Mouse (Mus musculus): ENCODE measurements around the gene Bbs7. TPM values are rescaled to one million over a fixed set of nuclear protein-coding genes. Genes with fewer than 3 reads are reported as not detected.

Gene Bbs7
- polyA plus RNA-seq, 1 experiment from 2014 or later, result 9.7 TPM

- Histone ChIP-seq H3K9me3 (ENCODE audit: control insufficient read depth, low read length) (no peaks in the 10 kb centered on the region), H3K4me3 (ENCODE audit: control insufficient read depth in 1 of 2, insufficient read depth in 1 of 2, low read depth in 1 of 2, low read length in 2 of 2) (peak overlapping the region; percentile 79 to 82), H3K27me3 (ENCODE audit: control insufficient read depth, insufficient read depth, low read length) (no peaks in the 10 kb centered on the region), H3K27ac (replicated peaks in 1 of 2; ENCODE audit: control insufficient read depth in 1 of 2, insufficient read depth in 1 of 2, low read depth in 2 of 2, low read length in 2 of 2) (no peak overlapping the region), H3K9ac (ENCODE audit: low read length) (peak overlapping the region; percentile 82), H3K4me2 (ENCODE audit: low read length) (peak overlapping the region; percentile 82), H3K4me1 (ENCODE audit: control insufficient read depth in 2 of 2, insufficient read depth in 2 of 2, low read length in 2 of 2) (0 out of 4 replicates have a peak, but pooled peaks cover 0 to 3% of the 10 kb centered on the region in 2 experiments), H3K36me3 (ENCODE audit: control insufficient read depth, insufficient read depth, low read length) (peaks cover 32% of the 10 kb centered on the region)
- ATAC-seq (ENCODE audit: insufficient number of reproducible peaks, insufficient read depth, low FRiP score, low read depth), result no peak
- 15% methylated on average over 12 of the region's 12 CpGs for WGBS
Measured at GRCm38 (mm10) chr3:36551851-36552384, 61.4 kb downstream of the Bbs7 start.

GRCm38 (mm10) chr3:36551343-36551742, 61.9 kb downstream of the Bbs7 start:
- H3K27ac ChIP-seq (replicated peaks in 1 of 2; ENCODE audit: control insufficient read depth in 1 of 2, insufficient read depth in 1 of 2, low read depth in 2 of 2, low read length in 2 of 2), result no peak overlapping the region
- no peak for ATAC-seq (ENCODE audit: insufficient number of reproducible peaks, insufficient read depth, low FRiP score, low read depth)
- H3K4me2 ChIP-seq (ENCODE audit: low read length), result peak overlapping the region; percentile 82
- H3K9ac ChIP-seq (ENCODE audit: low read length), result no peak overlapping the region
- 48% methylated on average over 9 of the region's 9 CpGs for WGBS
- 0 out of 4 replicates have a peak, but pooled peaks cover 0 to 3% of the 10 kb centered on the region in 2 experiments for H3K4me1 ChIP-seq (ENCODE audit: control insufficient read depth in 2 of 2, insufficient read depth in 2 of 2, low read length in 2 of 2)
- H3K4me3 ChIP-seq (ENCODE audit: control insufficient read depth in 1 of 2, insufficient read depth in 1 of 2, low read depth in 1 of 2, low read length in 2 of 2), result no peak overlapping the region
- no peaks in the 10 kb centered on the region for H3K9me3 ChIP-seq (ENCODE audit: control insufficient read depth, low read length)
- H3K36me3 ChIP-seq (ENCODE audit: control insufficient read depth, insufficient read depth, low read length), result peaks cover 26% of the 10 kb centered on the region
- no peaks in the 10 kb centered on the region for H3K27me3 ChIP-seq (ENCODE audit: control insufficient read depth, insufficient read depth, low read length)

GRCm38 (mm10) chr3:36544961-36545360, 68.3 kb downstream of the Bbs7 start:
- Histone ChIP-seq H3K9ac (ENCODE audit: low read length) (no peak overlapping the region), H3K27me3 (ENCODE audit: control insufficient read depth, insufficient read depth, low read length) (no peaks in the 10 kb centered on the region), H3K4me2 (ENCODE audit: low read length) (no peak overlapping the region), H3K4me1 (ENCODE audit: control insufficient read depth in 2 of 2, insufficient read depth in 2 of 2, low read length in 2 of 2) (no peaks in the 10 kb centered on the region), H3K4me3 (ENCODE audit: control insufficient read depth in 1 of 2, insufficient read depth in 1 of 2, low read depth in 1 of 2, low read length in 2 of 2) (no peak overlapping the region), H3K27ac (replicated peaks in 1 of 2; ENCODE audit: control insufficient read depth in 1 of 2, insufficient read depth in 1 of 2, low read depth in 2 of 2, low read length in 2 of 2) (no peak overlapping the region), H3K36me3 (ENCODE audit: control insufficient read depth, insufficient read depth, low read length) (no peaks in the 10 kb centered on the region), H3K9me3 (ENCODE audit: control insufficient read depth, low read length) (no peaks in the 10 kb centered on the region)
- WGBS, result 71% methylated on average over 3 of the region's 3 CpGs
- ATAC-seq (ENCODE audit: insufficient number of reproducible peaks, insufficient read depth, low FRiP score, low read depth), result no peak

DNA sequence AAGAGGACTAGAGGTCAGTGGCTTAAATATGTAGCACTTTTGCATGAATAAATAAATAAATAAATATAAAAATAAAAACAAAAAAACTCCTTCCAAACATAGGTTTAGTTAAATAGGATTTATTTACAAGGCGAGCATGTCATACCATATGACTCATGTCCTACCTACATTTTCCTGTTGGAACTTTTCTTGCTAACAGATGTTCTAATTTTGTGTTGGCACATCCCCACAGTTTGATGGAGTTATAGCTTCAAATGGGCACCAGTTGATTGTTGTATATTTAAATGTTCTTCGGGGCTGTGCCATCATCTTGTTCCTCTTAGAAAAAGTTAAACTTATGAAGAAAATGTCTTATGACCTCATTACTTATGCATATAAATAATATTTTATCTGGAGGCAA, 71.9 kb downstream of the Bbs7 start:
- no peaks in the 10 kb centered on the region for H3K36me3 ChIP-seq (ENCODE audit: control insufficient read depth, insufficient read depth, low read length)
- H3K4me1 ChIP-seq (ENCODE audit: control insufficient read depth in 2 of 2, insufficient read depth in 2 of 2, low read length in 2 of 2), result no peaks in the 10 kb centered on the region
- no peaks in the 10 kb centered on the region for H3K9me3 ChIP-seq (ENCODE audit: control insufficient read depth, low read length)
- H3K4me3 ChIP-seq (ENCODE audit: control insufficient read depth in 1 of 2, insufficient read depth in 1 of 2, low read depth in 1 of 2, low read length in 2 of 2), result no peak overlapping the region
- no peak overlapping the region for H3K9ac ChIP-seq (ENCODE audit: low read length)
- WGBS, result 75% methylated on average over 2 of the region's 2 CpGs
- ATAC-seq (ENCODE audit: insufficient number of reproducible peaks, insufficient read depth, low FRiP score, low read depth), result no peak
- H3K4me2 ChIP-seq (ENCODE audit: low read length), result no peak overlapping the region
- no peaks in the 10 kb centered on the region for H3K27me3 ChIP-seq (ENCODE audit: control insufficient read depth, insufficient read depth, low read length)
- no peak overlapping the region for H3K27ac ChIP-seq (replicated peaks in 1 of 2; ENCODE audit: control insufficient read depth in 1 of 2, insufficient read depth in 1 of 2, low read depth in 2 of 2, low read length in 2 of 2)

GRCm38 (mm10) chr3:36540756-36541155, 72.5 kb downstream of the Bbs7 start:
- no peak overlapping the region for H3K27ac ChIP-seq (replicated peaks in 1 of 2; ENCODE audit: control insufficient read depth in 1 of 2, insufficient read depth in 1 of 2, low read depth in 2 of 2, low read length in 2 of 2)
- WGBS, result 47% methylated on average over 2 of the region's 2 CpGs
- no peak for ATAC-seq (ENCODE audit: insufficient number of reproducible peaks, insufficient read depth, low FRiP score, low read depth)

GRCm38 (mm10) chr3:36537701-36538470, 75.4 kb downstream of the Bbs7 start:
- ATAC-seq (ENCODE audit: insufficient number of reproducible peaks, insufficient read depth, low FRiP score, low read depth), result no peak

More at GRCm38 (mm10) chr3:36540756-36541155, 72.5 kb downstream of the Bbs7 start:
- Histone ChIP-seq H3K27me3 (ENCODE audit: control insufficient read depth, insufficient read depth, low read length) (no peaks in the 10 kb centered on the region), H3K4me1 (ENCODE audit: control insufficient read depth in 2 of 2, insufficient read depth in 2 of 2, low read length in 2 of 2) (no peaks in the 10 kb centered on the region), H3K4me3 (ENCODE audit: control insufficient read depth in 1 of 2, insufficient read depth in 1 of 2, low read depth in 1 of 2, low read length in 2 of 2) (no peak overlapping the region), H3K4me2 (ENCODE audit: low read length) (no peak overlapping the region), H3K36me3 (ENCODE audit: control insufficient read depth, insufficient read depth, low read length) (no peaks in the 10 kb centered on the region), H3K9me3 (ENCODE audit: control insufficient read depth, low read length) (no peaks in the 10 kb centered on the region), H3K9ac (ENCODE audit: low read length) (no peak overlapping the region)

GRCm38 (mm10) chr3:36536041-36536440, 77.2 kb downstream of the Bbs7 start:
- no peak for ATAC-seq (ENCODE audit: insufficient number of reproducible peaks, insufficient read depth, low FRiP score, low read depth)
- Histone ChIP-seq H3K4me1 (ENCODE audit: control insufficient read depth in 2 of 2, insufficient read depth in 2 of 2, low read length in 2 of 2) (peaks cover 11 to 19% of the 10 kb centered on the region in 2 experiments; a peak in 3 of 4 replicates), H3K4me3 (ENCODE audit: control insufficient read depth in 1 of 2, insufficient read depth in 1 of 2, low read depth in 1 of 2, low read length in 2 of 2) (no peak overlapping the region), H3K9me3 (ENCODE audit: control insufficient read depth, low read length) (no peaks in the 10 kb centered on the region), H3K27me3 (ENCODE audit: control insufficient read depth, insufficient read depth, low read length) (no peaks in the 10 kb centered on the region), H3K27ac (replicated peaks in 1 of 2; ENCODE audit: control insufficient read depth in 1 of 2, insufficient read depth in 1 of 2, low read depth in 2 of 2, low read length in 2 of 2) (no peak overlapping the region), H3K36me3 (ENCODE audit: control insufficient read depth, insufficient read depth, low read length) (no peaks in the 10 kb centered on the region), H3K9ac (ENCODE audit: low read length) (no peak overlapping the region), H3K4me2 (ENCODE audit: low read length) (no peak overlapping the region)
- 75% methylated on average over 12 of the region's 12 CpGs for WGBS

More at GRCm38 (mm10) chr3:36537701-36538470, 75.4 kb downstream of the Bbs7 start:
- H3K27me3 ChIP-seq (ENCODE audit: control insufficient read depth, insufficient read depth, low read length), result no peaks in the 10 kb centered on the region
- no peak overlapping the region for H3K27ac ChIP-seq (replicated peaks in 1 of 2; ENCODE audit: control insufficient read depth in 1 of 2, insufficient read depth in 1 of 2, low read depth in 2 of 2, low read length in 2 of 2)
- H3K9me3 ChIP-seq (ENCODE audit: control insufficient read depth, low read length), result no peaks in the 10 kb centered on the region
- H3K36me3 ChIP-seq (ENCODE audit: control insufficient read depth, insufficient read depth, low read length), result no peaks in the 10 kb centered on the region
- H3K4me2 ChIP-seq (ENCODE audit: low read length), result no peak overlapping the region
- H3K4me1 ChIP-seq (ENCODE audit: control insufficient read depth in 2 of 2, insufficient read depth in 2 of 2, low read length in 2 of 2), result peaks cover 3 to 6% of the 10 kb centered on the region in 2 experiments; a peak in 2 of 4 replicates
- no peak overlapping the region for H3K9ac ChIP-seq (ENCODE audit: low read length)
- 71% methylated on average over 4 of the region's 4 CpGs for WGBS
- H3K4me3 ChIP-seq (ENCODE audit: control insufficient read depth in 1 of 2, insufficient read depth in 1 of 2, low read depth in 1 of 2, low read length in 2 of 2), result no peak overlapping the region
